Comparison of ENCODE assay signal across 2 mouse cellular contexts in genomic region chr9:14463668-14464067, GRCm38 (mm10). TPM values are rescaled to one million over a fixed set of nuclear protein-coding genes. Genes with fewer than 3 reads are reported as not detected.
"Had no signal": no experiment of that assay in that cellular context is flagged by ENCODE, and none has a peak within 500 bp of the region (broad histone marks: within the 10 kb centered on the region; RNA-seq: fewer than 3 reads in every experiment).

No protein-coding gene starts in this region.

RNA-seq across cellular contexts. Expression of gene Kdm4d, which starts 36.6 kb away (rescaled TPM):
- polyA plus RNA-seq: macrophage; small intestine, adult 2 months had no signal
